Mouse (Mus musculus) olfactory bulb, adult 2 months (tissue): ENCODE results near the gene Bag3.

Experiments used
- CTCF ChIP-seq: fragments of 200-500 bp; IDR thresholded peaks from 2 replicates; pipeline ENCODE4 v1.5.1; 2012; ENCODE audit warnings: low read depth, mild to moderate bottlenecking, low read length, moderate library complexity; ENCODE audit not compliant: insufficient read depth
- POLR2A ChIP-seq: fragments of 200-500 bp; IDR thresholded peaks from 2 replicates; pipeline ENCODE4 v1.6.1; 2012; ENCODE audit warnings: mild to moderate bottlenecking, low read depth, low read length, moderate library complexity; ENCODE audit not compliant: insufficient read depth

DNA sequence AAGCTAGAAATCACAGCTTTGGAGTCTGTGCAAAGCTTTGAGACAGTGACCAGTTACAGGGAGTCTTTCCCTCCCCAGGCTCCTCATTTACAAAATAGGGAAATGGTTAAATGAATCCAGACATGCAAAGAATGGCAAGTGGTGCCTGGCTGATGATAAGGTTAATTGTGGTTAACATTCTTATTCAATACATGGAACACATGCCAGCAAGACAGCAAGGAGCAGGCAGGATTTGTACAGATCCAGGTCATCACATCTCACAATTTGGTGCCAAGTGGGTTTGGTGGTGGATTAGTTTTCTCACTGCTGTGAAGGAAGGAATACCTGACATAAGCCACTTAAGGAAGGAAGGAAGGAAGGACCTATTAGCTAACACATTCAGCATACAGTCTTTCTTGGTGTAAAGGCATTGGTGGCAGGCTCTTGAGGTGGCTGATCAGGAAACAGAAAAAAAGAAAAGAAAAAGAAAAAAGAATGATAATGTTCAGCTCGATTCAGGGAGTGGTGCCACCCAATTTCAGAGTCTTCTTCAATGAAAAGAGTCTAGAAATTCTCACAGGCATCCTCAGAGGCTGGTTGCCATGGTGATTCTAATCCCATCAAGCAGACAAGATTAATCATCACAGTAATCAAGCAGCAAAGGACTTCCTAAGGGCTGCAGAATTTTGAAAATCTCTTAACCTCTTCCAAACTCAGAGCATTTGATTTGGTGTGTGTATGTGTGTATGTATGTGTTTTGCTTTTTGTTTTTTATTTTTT lies 27.1 kb downstream of the Bag3 start:
- no peak for TF ChIP-seq POLR2A
- no peak for TF ChIP-seq CTCF
